Mouse (Mus musculus): ENCODE data around the gene Prss37.

Gene Prss37

GRCm38 (mm10) chr6:40519408-40519807 lies at the start of gene Prss37:
Gene Prss37, minus strand, starts transcription at chr6:40519508.
- no peak for DNase-seq

- no peak for DNase-seq
These were observed 35.6 kb upstream of the Prss37 start, which contains the start of gene Olfr461 for GRCm38 (mm10) chr6:40554950-40555349. Gene Olfr461, minus strand, starts transcription at chr6:40555050.

DNA sequence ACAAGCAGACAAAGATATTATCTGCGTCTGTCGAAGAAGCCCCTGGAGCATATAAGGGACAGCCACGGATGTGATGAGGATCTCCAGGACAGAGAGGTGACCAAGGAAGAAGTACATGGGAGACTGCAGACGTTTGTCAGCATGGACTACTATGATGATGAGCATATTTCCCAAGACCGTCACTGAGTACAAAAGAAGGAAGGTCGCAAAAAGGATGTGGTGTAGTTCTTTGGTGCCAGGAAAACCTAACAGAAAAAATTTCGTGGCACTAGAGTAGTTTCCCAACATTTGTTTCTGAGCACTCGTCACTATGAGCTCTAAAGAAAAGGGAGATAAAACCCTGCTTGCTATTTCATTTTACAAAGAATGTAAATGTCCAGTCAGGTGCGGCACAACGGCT lies 25.4 kb upstream of the Prss37 start:
- DNase-seq = no peak

DNA sequence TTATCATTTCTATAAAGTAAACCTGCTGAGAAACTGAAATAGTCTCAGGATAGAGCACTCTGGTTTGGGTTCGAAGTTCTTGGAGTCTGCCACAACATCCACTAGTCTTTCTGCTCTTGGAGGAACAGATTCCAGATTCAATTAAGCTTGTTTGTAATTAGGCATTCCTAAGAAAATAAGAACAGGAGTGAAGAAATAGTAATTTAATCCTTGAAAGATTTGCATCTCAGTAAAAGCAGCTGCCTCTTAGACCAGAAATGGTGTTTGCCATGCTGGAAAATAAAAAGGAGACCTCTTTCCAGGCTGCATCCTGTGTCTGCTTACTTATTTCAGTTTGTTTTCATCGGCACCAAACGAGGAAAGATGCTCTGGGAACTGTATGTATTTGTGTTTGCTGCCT lies 26.1 kb downstream of the Prss37 start, which contains the start of gene Tas2r108:
Tas2r108 (plus strand) TSS at position 301 of the 400 bp plus-strand sequence.
- no peak for DNase-seq

DNA sequence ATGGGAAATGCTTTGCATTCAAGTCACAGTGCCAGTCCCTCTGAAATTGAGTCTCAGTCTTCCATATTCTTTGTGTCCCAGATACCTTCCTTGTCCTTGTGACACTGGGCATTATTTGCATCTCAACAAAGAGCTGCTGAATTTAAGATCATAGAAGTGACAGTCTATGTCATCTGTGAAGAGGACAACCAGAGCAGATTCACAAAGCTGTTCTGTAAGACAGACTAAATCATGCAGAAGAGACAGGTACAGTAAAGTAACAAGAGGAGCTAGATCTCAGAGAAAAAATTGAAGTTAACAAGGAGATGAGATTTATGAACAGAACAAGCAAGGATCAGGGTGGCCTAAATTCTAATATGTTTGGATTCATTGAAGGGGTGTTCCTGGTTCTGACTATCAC lies 28.4 kb downstream of the Prss37 start, which contains the start of gene Tas2r137:
Tas2r137 (plus strand) TSS at position 301 of the 400 bp plus-strand sequence.
- no peak for DNase-seq

- DNase-seq = no peak
These were observed 37.0 kb downstream of the Prss37 start for GRCm38 (mm10) chr6:40482318-40482717.

DNA sequence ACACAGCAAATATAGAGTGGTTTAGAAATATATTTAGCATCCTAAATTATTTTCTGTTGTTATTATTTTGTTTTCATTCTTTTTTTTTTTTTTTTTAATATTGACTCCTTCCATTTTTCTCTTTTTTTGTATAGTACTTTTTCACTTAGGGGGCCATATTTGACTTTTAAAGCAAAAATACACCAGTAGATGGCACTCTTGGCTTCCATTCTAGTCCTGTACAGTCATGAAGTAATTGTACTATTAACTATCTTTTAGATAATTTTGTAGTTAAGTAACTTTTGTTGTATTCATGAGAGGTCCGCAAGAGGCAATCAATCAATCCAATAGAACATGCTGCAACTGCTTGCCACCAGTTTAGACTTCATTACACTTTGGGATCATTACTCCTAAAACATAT lies 39.6 kb downstream of the Prss37 start:
- DNase-seq = no peak

- DNase-seq = no peak
These were observed 43.2 kb downstream of the Prss37 start for GRCm38 (mm10) chr6:40476132-40476531.

GRCm38 (mm10) chr6:40471720-40472010 lies 47.6 kb downstream of the Prss37 start:
- DNase-seq = no peak

DNA sequence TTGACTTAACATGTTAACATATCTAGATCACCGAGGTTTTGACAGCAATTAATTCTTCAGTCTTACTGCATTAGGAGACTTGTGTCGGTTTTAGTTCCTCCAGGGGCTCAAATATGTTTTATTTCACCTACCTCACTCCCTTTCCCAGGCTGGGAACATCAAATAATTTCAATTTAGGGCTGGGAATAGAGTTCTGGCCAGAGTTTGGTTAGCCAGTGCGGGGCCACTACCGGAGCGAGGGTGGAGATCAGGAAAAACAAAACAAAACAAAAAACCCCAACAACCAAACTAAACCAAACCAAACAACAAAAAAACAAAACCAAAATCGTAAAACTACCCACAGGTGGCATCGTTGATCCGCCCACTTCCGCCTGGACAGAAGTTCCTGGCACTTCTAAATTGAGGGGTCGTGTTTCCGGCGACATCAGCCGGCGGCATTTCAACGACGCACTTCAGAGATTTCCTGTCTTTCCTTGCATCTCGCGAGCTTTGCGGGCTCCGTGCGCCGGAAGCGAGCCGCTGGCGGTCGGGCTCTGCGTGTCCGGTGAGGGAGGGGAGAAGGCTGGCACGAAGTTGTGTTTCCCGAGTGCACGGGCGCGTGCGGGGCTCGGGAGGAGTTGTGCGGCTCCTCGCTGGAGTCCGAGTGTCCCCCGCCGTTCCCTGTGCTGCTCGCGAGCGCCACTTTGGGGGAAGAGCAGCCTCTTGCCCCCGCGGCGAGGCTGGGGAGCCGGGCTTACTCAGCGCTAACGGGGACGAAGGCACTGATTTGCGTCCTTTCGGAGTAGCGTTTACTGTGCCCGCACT lies 48.2 kb downstream of the Prss37 start, which contains the start of gene Ssbp1:
Ssbp1 (plus strand) TSS at position 437 of the 804 bp plus-strand sequence.
- DNase-seq = peak; percentile 92

DNA sequence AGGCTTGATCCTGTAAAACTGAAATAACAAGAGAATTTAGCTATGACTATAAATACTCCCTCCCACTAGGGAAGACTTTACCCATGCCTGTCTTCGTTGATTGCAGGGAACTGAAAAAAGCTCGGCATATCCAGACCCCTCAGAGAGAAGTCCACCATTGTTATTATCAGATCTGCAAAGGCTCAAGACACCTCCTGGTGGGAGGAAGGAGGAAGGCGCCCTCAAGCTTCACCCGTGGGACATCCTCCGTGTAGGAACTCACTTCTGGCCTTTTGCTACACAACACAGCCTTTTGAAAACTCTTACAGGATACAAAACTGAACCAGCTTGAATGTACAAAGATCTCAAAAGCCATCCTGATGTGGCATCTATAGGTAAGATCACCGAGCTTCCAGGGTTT lies 53.6 kb downstream of the Prss37 start:
- no peak for DNase-seq

Measured in lung, postnatal 14 days (tissue).